Mouse (Mus musculus): Measurements from ENCODE around the gene Mylk3. TPM values are rescaled to one million over a fixed set of nuclear protein-coding genes. Genes with fewer than 3 reads are reported as not detected.

The Mylk3 gene
- total and polyA plus RNA-seq, 3 experiments, result 83.5 to 148 (median 96.6) TPM

- no peak for TF ChIP-seq CTCF (IDR thresholded peaks at IDR 0.05; ENCODE audit: low read depth, low read length)
- TF ChIP-seq POLR2AphosphoS5 (IDR thresholded peaks at IDR 0.05; ENCODE audit: insufficient replicate concordance, low read depth, low read length), result no peak
- TF ChIP-seq GATA1 (IDR thresholded peaks at IDR 0.05; ENCODE audit: borderline replicate concordance, low read length), result no peak
- no peak for TF ChIP-seq GATA2 (IDR thresholded peaks at IDR 0.05; ENCODE audit: borderline replicate concordance, low read depth, low read length)
- peaks cover 17% of the 10 kb centered on the region for H3K4me1 ChIP-seq (ENCODE audit: insufficient read depth, low read depth, low read length)
- DNase-seq (ENCODE audit: low spot score) (peak; percentile 26), ATAC-seq (ENCODE audit: extremely low read depth, insufficient number of reproducible peaks, low FRiP score, poor library complexity, severe bottlenecking) (no peak)
- H3K27me3 ChIP-seq (ENCODE audit: insufficient read depth, low read length), result no peaks in the 10 kb centered on the region
- no peaks in the 10 kb centered on the region for H3K9me3 ChIP-seq (replicated peaks)
- H3K36me3 ChIP-seq (replicated peaks), result peaks cover 39% of the 10 kb centered on the region
- no peak overlapping the region for H3K4me3 ChIP-seq (ENCODE audit: low read depth, low read length)
These were observed 21.9 kb upstream of the Mylk3 start for GRCm38 (mm10) chr8:85408053-85408505.

- DNase-seq (ENCODE audit: low spot score) (no peak), ATAC-seq (ENCODE audit: extremely low read depth, insufficient number of reproducible peaks, low FRiP score, poor library complexity, severe bottlenecking) (no peak)
- peaks cover 17% of the 10 kb centered on the region for H3K4me1 ChIP-seq (ENCODE audit: insufficient read depth, low read depth, low read length)
- H3K27me3 ChIP-seq (ENCODE audit: insufficient read depth, low read length), result no peaks in the 10 kb centered on the region
- no peak overlapping the region for H3K4me3 ChIP-seq (ENCODE audit: low read depth, low read length)
- TF ChIP-seq GATA1 (IDR thresholded peaks at IDR 0.05; ENCODE audit: borderline replicate concordance, low read length) (no peak), TAL1 (conservative IDR thresholded peaks at IDR 0.05; ENCODE audit: low read depth, low read length) (no peak)
- H3K36me3 ChIP-seq (replicated peaks), result peaks cover 28% of the 10 kb centered on the region
- H3K9me3 ChIP-seq (replicated peaks), result no peaks in the 10 kb centered on the region
These were observed 19.8 kb upstream of the Mylk3 start for GRCm38 (mm10) chr8:85405961-85406360.

GRCm38 (mm10) chr8:85405418-85405817, 19.3 kb upstream of the Mylk3 start:
- ATAC-seq (ENCODE audit: extremely low read depth, insufficient number of reproducible peaks, low FRiP score, poor library complexity, severe bottlenecking), result no peak
- H3K4me1 ChIP-seq (ENCODE audit: insufficient read depth, low read depth, low read length), result peaks cover 17% of the 10 kb centered on the region
- no peak overlapping the region for H3K4me3 ChIP-seq (ENCODE audit: low read depth, low read length)
- H3K36me3 ChIP-seq (replicated peaks), result peaks cover 26% of the 10 kb centered on the region
- TF ChIP-seq GATA1 (IDR thresholded peaks at IDR 0.05; ENCODE audit: borderline replicate concordance, low read length) (no peak), TAL1 (conservative IDR thresholded peaks at IDR 0.05; ENCODE audit: low read depth, low read length) (no peak), CTCF (IDR thresholded peaks at IDR 0.05; ENCODE audit: low read depth, low read length) (no peak)
- no peak for DNase-seq (ENCODE audit: low spot score)
- no peaks in the 10 kb centered on the region for H3K9me3 ChIP-seq (replicated peaks)
- H3K27me3 ChIP-seq (ENCODE audit: insufficient read depth, low read length), result no peaks in the 10 kb centered on the region

- Histone ChIP-seq H3K36me3 (replicated peaks) (peaks cover 2% of the 10 kb centered on the region), H3K4me1 (ENCODE audit: insufficient read depth, low read depth, low read length) (peaks cover 43% of the 10 kb centered on the region), H3K9me3 (replicated peaks) (no peaks in the 10 kb centered on the region), H3K27me3 (ENCODE audit: insufficient read depth, low read length) (no peaks in the 10 kb centered on the region), H3K4me3 (ENCODE audit: low read depth, low read length) (no peak overlapping the region)
- no peak for TF ChIP-seq GATA2 (IDR thresholded peaks at IDR 0.05; ENCODE audit: borderline replicate concordance, low read depth, low read length)
- no peak for TF ChIP-seq TAL1 (conservative IDR thresholded peaks at IDR 0.05; ENCODE audit: low read depth, low read length)
- no peak for TF ChIP-seq GATA1 (IDR thresholded peaks at IDR 0.05; ENCODE audit: borderline replicate concordance, low read length)
- TF ChIP-seq POLR2AphosphoS5 (IDR thresholded peaks at IDR 0.05; ENCODE audit: insufficient replicate concordance, low read depth, low read length), result no peak
- no peak for TF ChIP-seq CTCF (IDR thresholded peaks at IDR 0.05; ENCODE audit: low read depth, low read length)
- DNase-seq (ENCODE audit: low spot score) (no peak), ATAC-seq (ENCODE audit: extremely low read depth, insufficient number of reproducible peaks, low FRiP score, poor library complexity, severe bottlenecking) (no peak)
These were observed 12.4 kb upstream of the Mylk3 start for GRCm38 (mm10) chr8:85398548-85398947.

- ATAC-seq (ENCODE audit: extremely low read depth, insufficient number of reproducible peaks, low FRiP score, poor library complexity, severe bottlenecking) (no peak), DNase-seq (ENCODE audit: low spot score) (peak; percentile 66)
- TF ChIP-seq CTCF (IDR thresholded peaks at IDR 0.05; ENCODE audit: low read depth, low read length) (peak; percentile 78), POLR2AphosphoS5 (IDR thresholded peaks at IDR 0.05; ENCODE audit: insufficient replicate concordance, low read depth, low read length) (no peak), GATA2 (IDR thresholded peaks at IDR 0.05; ENCODE audit: borderline replicate concordance, low read depth, low read length) (no peak), GATA1 (IDR thresholded peaks at IDR 0.05; ENCODE audit: borderline replicate concordance, low read length) (no peak), TAL1 (conservative IDR thresholded peaks at IDR 0.05; ENCODE audit: low read depth, low read length) (no peak)
- H3K27me3 ChIP-seq (ENCODE audit: insufficient read depth, low read length), result no peaks in the 10 kb centered on the region
- peaks cover 50% of the 10 kb centered on the region for H3K4me1 ChIP-seq (ENCODE audit: insufficient read depth, low read depth, low read length)
- no peaks in the 10 kb centered on the region for H3K9me3 ChIP-seq (replicated peaks)
- peaks cover 5% of the 10 kb centered on the region for H3K36me3 ChIP-seq (replicated peaks)
- H3K4me3 ChIP-seq (ENCODE audit: low read depth, low read length), result peak overlapping the region; percentile 64; the same call in 1 of the 2 replicates
These were observed 11.4 kb upstream of the Mylk3 start for GRCm38 (mm10) chr8:85397508-85397907.

GRCm38 (mm10) chr8:85396432-85397079, 10.4 kb upstream of the Mylk3 start:
- Histone ChIP-seq H3K4me3 (ENCODE audit: low read depth, low read length) (peak overlapping the region; percentile 64), H3K27me3 (ENCODE audit: insufficient read depth, low read length) (no peaks in the 10 kb centered on the region), H3K4me1 (ENCODE audit: insufficient read depth, low read depth, low read length) (peaks cover 50% of the 10 kb centered on the region), H3K36me3 (replicated peaks) (peaks cover 10% of the 10 kb centered on the region), H3K9me3 (replicated peaks) (no peaks in the 10 kb centered on the region)
- DNase-seq (ENCODE audit: low spot score) (peak; percentile 54), ATAC-seq (ENCODE audit: extremely low read depth, insufficient number of reproducible peaks, low FRiP score, poor library complexity, severe bottlenecking) (peak; percentile 71)
- TF ChIP-seq TAL1 (conservative IDR thresholded peaks at IDR 0.05; ENCODE audit: low read depth, low read length) (peak; percentile 44; the same call in 1 of the 2 replicates), POLR2AphosphoS5 (IDR thresholded peaks at IDR 0.05; ENCODE audit: insufficient replicate concordance, low read depth, low read length) (no peak)

All from G1E (cell line).